Mouse (Mus musculus): ENCODE measurements around the gene Arhgef10l. TPM values are rescaled to one million over a fixed set of nuclear protein-coding genes. Genes with fewer than 3 reads are reported as not detected.
A peak's percentile ranks its signal among the peaks of the same experiment; 100 is the strongest.

The Arhgef10l gene
- polyA plus RNA-seq, 1 experiment from 2014 or later: 17.0 TPM

- H3K9me3 ChIP-seq (replicated peaks): no peaks in the 10 kb centered on the region
- WGBS: 77% methylated on average over 8 of the region's 8 CpGs
- no peak overlapping the region for H3K27ac ChIP-seq (replicated peaks)
- H3K9ac ChIP-seq: no peak overlapping the region
- peaks cover 11% of the 10 kb centered on the region for H3K4me1 ChIP-seq
- no peak overlapping the region for H3K4me2 ChIP-seq (replicated peaks)
- no peak for ATAC-seq (ENCODE audit: insufficient number of reproducible peaks, low FRiP score, low TSS enrichment, low read depth)
- H3K4me3 ChIP-seq (replicated peaks): no peak overlapping the region
- H3K36me3 ChIP-seq: 0 out of 2 replicates have a peak, but pooled peaks cover 3% of the 10 kb centered on the region
- H3K27me3 ChIP-seq: no peaks in the 10 kb centered on the region
Observed at GRCm38 (mm10) chr4:140640242-140640523, 25.6 kb downstream of the Arhgef10l start.

GRCm38 (mm10) chr4:140639431-140640241 lies 26.2 kb downstream of the Arhgef10l start:
- Histone ChIP-seq H3K9me3 (replicated peaks) (no peaks in the 10 kb centered on the region), H3K27me3 (no peaks in the 10 kb centered on the region), H3K9ac (no peak overlapping the region), H3K4me3 (replicated peaks) (no peak overlapping the region), H3K36me3 (0 out of 2 replicates have a peak, but pooled peaks cover 3% of the 10 kb centered on the region), H3K4me1 (peaks cover 11% of the 10 kb centered on the region), H3K27ac (replicated peaks) (no peak overlapping the region), H3K4me2 (replicated peaks) (no peak overlapping the region)
- 89% methylated on average over 28 of the region's 28 CpGs for WGBS
- no peak for ATAC-seq (ENCODE audit: insufficient number of reproducible peaks, low FRiP score, low TSS enrichment, low read depth)

- H3K4me2 ChIP-seq (replicated peaks): no peak overlapping the region
- WGBS: 88% methylated on average over 5 of the region's 5 CpGs
- no peak overlapping the region for H3K27ac ChIP-seq (replicated peaks)
- no peak for ATAC-seq (ENCODE audit: insufficient number of reproducible peaks, low FRiP score, low TSS enrichment, low read depth)
- no peak overlapping the region for H3K9ac ChIP-seq
- H3K4me1 ChIP-seq: peaks cover 11% of the 10 kb centered on the region
- no peaks in the 10 kb centered on the region for H3K27me3 ChIP-seq
- no peaks in the 10 kb centered on the region for H3K9me3 ChIP-seq (replicated peaks)
- 0 out of 2 replicates have a peak, but pooled peaks cover 3% of the 10 kb centered on the region for H3K36me3 ChIP-seq
- H3K4me3 ChIP-seq (replicated peaks): no peak overlapping the region
Observed at GRCm38 (mm10) chr4:140638591-140638990, 27.2 kb downstream of the Arhgef10l start.

DNA sequence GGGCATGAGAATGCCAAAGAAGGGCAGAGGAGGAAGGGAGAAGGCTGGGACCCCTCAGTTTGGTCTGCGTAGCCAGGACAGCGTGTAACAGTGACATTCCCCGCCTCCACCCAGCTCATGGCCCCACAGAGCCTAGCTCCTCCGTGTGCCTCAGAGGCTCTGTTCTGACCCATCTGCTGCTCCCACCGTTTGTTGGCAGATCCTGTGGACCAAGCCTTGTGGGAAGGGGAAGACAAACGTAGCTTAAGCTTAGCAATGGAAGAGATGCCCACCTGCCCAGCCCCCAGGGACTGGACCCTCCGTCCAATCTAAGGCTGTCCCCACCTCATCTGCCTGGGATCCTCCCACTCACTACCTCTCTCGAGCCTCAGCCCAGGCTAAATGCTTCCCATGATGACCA lies 28.5 kb downstream of the Arhgef10l start:
- Histone ChIP-seq H3K4me2 (replicated peaks) (no peak overlapping the region), H3K4me1 (peaks cover 11% of the 10 kb centered on the region), H3K27me3 (no peaks in the 10 kb centered on the region), H3K9ac (no peak overlapping the region), H3K9me3 (replicated peaks) (no peaks in the 10 kb centered on the region), H3K27ac (replicated peaks) (no peak overlapping the region), H3K4me3 (replicated peaks) (no peak overlapping the region), H3K36me3 (0 out of 2 replicates have a peak, but pooled peaks cover under 1% of the 10 kb centered on the region)
- ATAC-seq (ENCODE audit: insufficient number of reproducible peaks, low FRiP score, low TSS enrichment, low read depth): 0 out of 2 replicates have a peak, but pooled peaks have one; percentile 9
- 67% methylated on average over 8 of the region's 8 CpGs for WGBS

DNA sequence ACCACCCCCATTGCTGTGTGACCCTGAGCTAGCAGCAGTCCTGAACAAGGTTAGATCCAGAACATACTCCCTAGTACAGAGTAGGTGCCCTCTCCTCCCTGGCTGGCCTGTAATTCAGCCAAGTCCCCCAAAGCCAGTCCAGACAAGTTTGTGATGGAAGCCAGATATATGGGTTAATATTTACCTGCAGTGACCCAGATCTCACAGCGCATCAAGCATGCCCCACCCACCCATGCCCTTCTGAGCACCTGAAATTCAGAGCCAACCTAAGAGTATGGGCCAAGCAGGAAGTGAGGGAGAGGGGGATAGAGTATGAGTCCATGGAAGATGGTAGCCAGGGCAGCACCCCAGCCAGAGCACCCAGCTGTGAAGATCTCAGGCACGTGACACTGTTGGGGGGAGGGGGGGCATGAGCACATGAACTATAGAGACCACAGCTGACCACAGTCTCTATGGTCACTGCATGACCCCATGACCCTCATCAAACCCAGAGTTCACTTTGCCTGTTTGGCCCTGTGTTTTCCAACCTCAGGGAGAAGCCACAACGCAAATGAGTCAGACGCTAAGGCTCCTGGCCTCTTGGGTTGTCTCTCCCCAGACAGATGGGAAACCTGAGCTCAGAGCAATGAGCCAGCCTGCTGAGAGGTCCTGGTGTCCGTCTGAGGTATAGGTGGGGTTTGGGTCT lies 29.4 kb downstream of the Arhgef10l start:
- no peak overlapping the region for H3K9ac ChIP-seq
- H3K9me3 ChIP-seq (replicated peaks): no peaks in the 10 kb centered on the region
- no peak overlapping the region for H3K4me2 ChIP-seq (replicated peaks)
- H3K4me1 ChIP-seq: peaks cover 12% of the 10 kb centered on the region
- 61% methylated on average over 5 of the region's 5 CpGs for WGBS
- ATAC-seq (ENCODE audit: insufficient number of reproducible peaks, low FRiP score, low TSS enrichment, low read depth): no peak
- no peak overlapping the region for H3K27ac ChIP-seq (replicated peaks)
- no peaks in the 10 kb centered on the region for H3K27me3 ChIP-seq
- no peak overlapping the region for H3K4me3 ChIP-seq (replicated peaks)
- no peaks in the 10 kb centered on the region for H3K36me3 ChIP-seq

- Histone ChIP-seq H3K4me1 (peaks cover 22% of the 10 kb centered on the region), H3K9me3 (replicated peaks) (no peaks in the 10 kb centered on the region), H3K27me3 (no peaks in the 10 kb centered on the region), H3K36me3 (no peaks in the 10 kb centered on the region), H3K4me2 (replicated peaks) (no peak overlapping the region), H3K27ac (replicated peaks) (no peak overlapping the region), H3K4me3 (replicated peaks) (no peak overlapping the region), H3K9ac (no peak overlapping the region)
- ATAC-seq (ENCODE audit: insufficient number of reproducible peaks, low FRiP score, low TSS enrichment, low read depth): no peak
- WGBS: 73% methylated on average over 10 of the region's 10 CpGs
Observed at GRCm38 (mm10) chr4:140634861-140635388, 30.9 kb downstream of the Arhgef10l start.

DNA sequence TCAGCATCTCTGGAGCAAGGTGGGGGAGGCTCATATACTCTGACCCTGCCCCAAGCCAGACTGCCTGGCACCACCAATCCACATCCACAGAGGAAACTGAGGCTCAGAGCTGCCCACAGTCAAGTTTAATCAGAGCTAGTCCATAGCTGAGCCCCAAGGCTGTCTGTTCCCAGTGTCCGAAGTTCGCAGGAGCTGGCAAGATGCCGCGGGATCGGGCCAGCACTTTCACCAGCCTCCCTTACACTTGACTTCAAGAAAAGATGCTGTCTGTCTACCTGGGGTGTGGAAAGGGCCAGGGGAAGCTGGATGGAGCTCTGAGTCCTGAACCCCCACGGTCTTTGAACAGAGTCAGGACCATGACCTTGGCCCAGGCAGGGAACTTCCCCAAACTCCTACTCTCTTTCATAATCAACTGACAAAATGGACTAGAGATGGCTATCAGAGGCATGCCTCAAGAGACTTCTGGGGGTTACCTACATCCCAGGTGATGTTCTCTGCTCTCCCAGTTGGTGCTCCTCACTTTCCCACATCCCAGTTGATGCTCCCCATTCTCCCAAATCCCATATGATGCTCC lies 34.4 kb downstream of the Arhgef10l start:
- no peak overlapping the region for H3K9ac ChIP-seq
- H3K4me2 ChIP-seq (replicated peaks): no peak overlapping the region
- H3K27me3 ChIP-seq: no peaks in the 10 kb centered on the region
- no peak overlapping the region for H3K4me3 ChIP-seq (replicated peaks)
- WGBS: 81% methylated on average over 6 of the region's 6 CpGs
- peak overlapping the region; percentile 69 for H3K27ac ChIP-seq (replicated peaks)
- H3K9me3 ChIP-seq (replicated peaks): no peaks in the 10 kb centered on the region
- no peaks in the 10 kb centered on the region for H3K36me3 ChIP-seq
- H3K4me1 ChIP-seq: peaks cover 30% of the 10 kb centered on the region
- no peak for ATAC-seq (ENCODE audit: insufficient number of reproducible peaks, low FRiP score, low TSS enrichment, low read depth)

GRCm38 (mm10) chr4:140630651-140631241 lies 35.1 kb downstream of the Arhgef10l start:
- Histone ChIP-seq H3K4me1 (peaks cover 30% of the 10 kb centered on the region), H3K4me3 (replicated peaks) (no peak overlapping the region), H3K4me2 (replicated peaks) (no peak overlapping the region), H3K36me3 (no peaks in the 10 kb centered on the region), H3K9ac (no peak overlapping the region), H3K9me3 (replicated peaks) (no peaks in the 10 kb centered on the region), H3K27me3 (no peaks in the 10 kb centered on the region), H3K27ac (replicated peaks) (peak overlapping the region; percentile 69)
- peak; percentile 40; the same call in 1 of the 2 replicates for ATAC-seq (ENCODE audit: insufficient number of reproducible peaks, low FRiP score, low TSS enrichment, low read depth)
- WGBS: 43% methylated on average over 15 of the region's 15 CpGs

DNA sequence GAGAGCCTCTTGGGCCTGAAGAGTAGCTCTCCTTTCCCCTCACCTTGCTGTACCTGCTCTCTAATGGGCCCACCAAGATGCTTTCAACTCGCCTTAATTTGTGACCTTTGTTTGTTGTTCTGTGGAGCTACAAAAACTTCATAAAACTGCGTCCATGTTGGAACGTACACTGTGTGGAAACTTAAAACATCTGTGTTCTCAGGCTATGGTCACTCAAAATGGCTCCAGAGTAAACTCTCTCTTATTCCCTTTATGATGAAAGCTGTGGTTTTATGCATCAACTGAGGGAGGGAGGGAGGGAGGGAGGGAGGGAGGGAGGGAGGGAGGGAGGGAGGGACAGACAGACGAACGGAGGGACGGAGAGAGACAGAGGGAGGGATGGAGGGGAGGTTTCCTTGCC lies 35.7 kb downstream of the Arhgef10l start:
- H3K27ac ChIP-seq (replicated peaks): peak overlapping the region; percentile 69; the same call in 1 of the 2 replicates

DNA sequence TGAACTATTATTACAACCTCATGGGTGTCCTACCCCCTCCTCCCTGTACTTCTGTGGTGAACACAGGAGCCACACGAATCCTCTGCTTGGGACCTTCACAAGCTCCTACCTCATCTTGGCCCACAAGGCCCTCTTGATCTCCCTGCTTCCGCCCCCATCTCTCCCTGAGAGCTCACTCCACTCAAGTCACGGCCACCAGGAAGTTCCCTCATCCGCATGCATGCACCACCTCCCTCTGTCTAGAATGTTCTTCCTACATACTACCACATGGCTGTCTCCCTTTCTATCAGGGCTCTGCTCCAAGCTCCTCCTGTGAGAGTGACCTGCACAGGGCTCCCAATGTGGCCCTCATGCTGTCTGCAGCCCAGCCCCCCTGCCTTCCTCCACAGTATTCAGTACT lies 36.8 kb downstream of the Arhgef10l start:
- no peak overlapping the region for H3K9ac ChIP-seq
- H3K36me3 ChIP-seq: no peaks in the 10 kb centered on the region
- no peaks in the 10 kb centered on the region for H3K9me3 ChIP-seq (replicated peaks)
- no peaks in the 10 kb centered on the region for H3K27me3 ChIP-seq
- H3K4me1 ChIP-seq: peaks cover 44% of the 10 kb centered on the region
- H3K4me3 ChIP-seq (replicated peaks): no peak overlapping the region
- no peak overlapping the region for H3K27ac ChIP-seq (replicated peaks)
- WGBS: 54% methylated on average over 4 of the region's 4 CpGs
- H3K4me2 ChIP-seq (replicated peaks): no peak overlapping the region
- ATAC-seq (ENCODE audit: insufficient number of reproducible peaks, low FRiP score, low TSS enrichment, low read depth): no peak

More for the DNA sequence above, 35.7 kb downstream of the Arhgef10l start:
- Histone ChIP-seq H3K27me3 (no peaks in the 10 kb centered on the region), H3K4me3 (replicated peaks) (no peak overlapping the region), H3K36me3 (no peaks in the 10 kb centered on the region), H3K9me3 (replicated peaks) (no peaks in the 10 kb centered on the region), H3K4me1 (peaks cover 33% of the 10 kb centered on the region), H3K4me2 (replicated peaks) (no peak overlapping the region), H3K9ac (no peak overlapping the region)
- no peak for ATAC-seq (ENCODE audit: insufficient number of reproducible peaks, low FRiP score, low TSS enrichment, low read depth)
- 38% methylated on average over 6 of the region's 6 CpGs for WGBS

DNA sequence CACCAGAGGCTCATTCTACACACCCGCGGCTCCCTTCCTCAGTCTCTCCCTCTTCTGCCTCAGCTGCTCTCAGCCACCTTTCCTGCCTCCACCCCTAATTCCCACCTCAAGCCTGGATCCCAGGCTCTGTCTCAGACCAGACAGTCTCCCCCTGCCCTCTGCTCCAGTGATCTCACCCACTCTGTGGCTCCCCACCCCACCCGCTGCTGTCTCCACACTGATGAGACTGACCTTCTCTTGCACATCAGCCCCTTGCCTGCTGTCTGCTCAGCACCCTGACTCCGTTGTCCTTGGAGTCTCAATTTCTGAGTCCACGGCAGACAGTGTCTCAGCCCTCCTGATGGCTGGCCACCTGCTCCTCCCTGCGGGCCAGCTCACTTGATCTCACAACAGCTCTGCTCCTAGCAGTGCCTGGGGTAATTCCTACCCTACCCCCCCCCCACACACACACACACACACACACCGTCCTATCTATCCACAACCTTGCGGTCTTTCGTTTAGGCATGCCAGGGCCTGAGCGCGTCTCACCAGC lies 37.3 kb downstream of the Arhgef10l start:
- Histone ChIP-seq H3K9me3 (replicated peaks) (no peaks in the 10 kb centered on the region), H3K27ac (replicated peaks) (no peak overlapping the region), H3K4me2 (replicated peaks) (no peak overlapping the region), H3K4me1 (peaks cover 49% of the 10 kb centered on the region), H3K36me3 (no peaks in the 10 kb centered on the region), H3K27me3 (no peaks in the 10 kb centered on the region), H3K4me3 (replicated peaks) (no peak overlapping the region), H3K9ac (no peak overlapping the region)
- ATAC-seq (ENCODE audit: insufficient number of reproducible peaks, low FRiP score, low TSS enrichment, low read depth): no peak
- 57% methylated on average over 11 of the region's 11 CpGs for WGBS

Data from embryonic facial prominence, embryonic 15.5 days (tissue).